Mouse (Mus musculus): ENCODE measurements around the gene Pcare.
"Not testable (repeated sequence)": the region's sequence is repeated elsewhere in the genome, so short reads cannot be mapped to it uniquely, and the experiment has no call there.

Gene Pcare

GRCm38 (mm10) chr17:71752831-71753230 is at the start of gene Pcare:
TSS of gene Pcare (minus strand) at chr17:71752894.
- DNase-seq (ENCODE audit: low spot score), result no peak

DNA sequence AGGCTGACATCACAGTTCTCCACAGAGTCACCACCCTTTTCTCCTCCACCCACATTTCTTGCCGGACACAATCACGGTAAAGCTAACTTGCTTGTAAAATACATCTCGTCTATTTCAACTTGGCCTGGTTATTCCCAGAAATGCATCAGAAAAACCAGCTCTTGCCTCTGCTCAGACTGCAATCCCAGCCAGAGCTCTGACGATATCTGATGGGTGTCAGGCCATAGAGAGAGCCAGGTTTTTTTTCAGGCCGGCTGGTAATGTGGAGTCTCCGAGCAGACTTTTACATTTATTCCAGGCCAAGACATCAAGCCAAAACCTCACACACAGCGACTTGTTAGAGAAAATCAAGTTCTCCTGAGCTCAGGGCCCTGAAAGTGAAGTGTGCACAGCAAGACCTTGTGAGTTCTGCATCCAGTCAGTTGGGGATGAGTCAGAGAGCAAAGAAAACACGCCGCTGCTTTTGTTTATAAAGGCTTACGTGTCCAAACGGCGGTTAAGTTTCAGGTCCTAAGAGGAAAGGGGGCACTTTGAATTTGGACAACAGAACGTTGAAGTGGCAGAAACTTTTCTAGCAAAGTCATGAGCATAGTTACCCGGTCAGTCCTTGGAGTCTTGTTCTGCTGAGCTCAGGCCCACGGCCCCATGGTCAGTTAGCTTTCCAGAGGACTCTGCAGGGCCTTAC is 43.0 kb upstream of the Pcare start:
- no peak for DNase-seq (ENCODE audit: low spot score)

GRCm38 (mm10) chr17:71791622-71792021 is 38.9 kb upstream of the Pcare start:
- no peak for DNase-seq (ENCODE audit: low spot score)

DNA sequence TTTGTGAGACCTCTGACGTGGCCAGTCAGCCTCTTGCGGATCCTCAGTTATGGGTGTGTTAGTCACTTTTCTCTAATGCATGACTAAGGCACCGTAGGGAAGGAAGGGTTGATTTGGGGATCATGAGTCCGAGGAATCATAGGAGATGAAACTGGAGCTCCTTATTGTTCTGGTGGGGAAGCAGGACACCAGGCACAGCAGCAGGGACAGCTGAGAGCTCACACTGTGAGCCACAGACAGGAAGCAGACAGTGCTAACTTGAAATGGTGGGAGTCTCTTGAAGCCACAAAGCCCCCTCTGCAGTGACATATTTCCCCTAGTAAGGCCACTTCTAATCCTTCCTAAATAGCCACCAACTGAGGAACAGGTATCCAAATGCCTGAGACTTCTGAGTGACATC is 38.4 kb upstream of the Pcare start:
- DNase-seq (ENCODE audit: low spot score), result no peak

DNA sequence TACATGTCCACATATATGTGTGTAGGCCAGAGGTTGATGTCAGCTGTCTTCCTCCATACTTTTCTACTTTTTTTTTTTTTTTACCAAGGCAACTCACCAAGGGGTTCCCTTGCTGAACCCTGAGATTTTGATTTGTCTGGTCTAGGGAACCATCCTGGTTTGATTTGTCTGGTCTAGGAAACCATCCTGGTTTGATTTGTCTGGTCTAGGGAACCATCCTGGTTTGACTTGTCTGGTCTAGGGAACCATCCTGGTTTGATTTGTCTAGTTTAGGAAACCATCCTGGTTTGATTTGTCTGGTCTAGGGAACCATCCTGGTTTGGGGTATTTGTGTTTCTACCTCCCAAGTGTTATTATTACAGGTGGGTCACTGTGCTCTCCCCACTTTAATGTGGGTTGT is 33.8 kb upstream of the Pcare start:
- DNase-seq (ENCODE audit: low spot score), result no peak

GRCm38 (mm10) chr17:71783366-71783735 is 30.7 kb upstream of the Pcare start:
- no peak for DNase-seq (ENCODE audit: low spot score)

GRCm38 (mm10) chr17:71782699-71783365 is 30.1 kb upstream of the Pcare start:
- peak; percentile 45 for DNase-seq (ENCODE audit: low spot score)

DNA sequence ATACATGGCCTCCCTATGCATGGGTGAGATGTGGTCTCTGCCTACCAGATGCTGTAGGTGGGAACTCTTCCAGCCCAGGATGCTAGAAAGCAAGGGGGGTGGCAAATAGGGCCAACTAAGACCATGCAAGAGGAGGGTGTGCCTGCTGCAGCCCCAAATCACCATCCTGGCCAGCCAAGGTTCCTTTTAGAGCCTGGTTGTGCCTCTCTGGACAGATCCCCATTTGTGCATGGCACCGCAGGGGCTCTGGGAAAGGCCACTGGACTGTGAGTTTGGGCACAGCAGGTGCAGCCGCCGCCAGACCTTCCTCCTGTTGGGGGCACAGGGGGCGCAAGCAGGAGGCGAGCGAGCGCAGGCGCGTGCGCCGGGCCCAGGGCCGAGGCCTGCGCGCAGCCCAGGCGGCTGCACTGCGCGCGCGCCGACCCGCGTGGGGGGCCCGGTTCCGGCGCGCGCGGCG is 29.6 kb upstream of the Pcare start:
- DNase-seq (ENCODE audit: low spot score), result no peak

- no peak for DNase-seq (ENCODE audit: low spot score)
Observed at GRCm38 (mm10) chr17:71780945-71781344, 28.3 kb upstream of the Pcare start.

GRCm38 (mm10) chr17:71780490-71780889 is 27.8 kb upstream of the Pcare start:
- DNase-seq (ENCODE audit: low spot score), result no peak

GRCm38 (mm10) chr17:71778696-71779095 is 26.0 kb upstream of the Pcare start:
- no peak for DNase-seq (ENCODE audit: low spot score)

DNA sequence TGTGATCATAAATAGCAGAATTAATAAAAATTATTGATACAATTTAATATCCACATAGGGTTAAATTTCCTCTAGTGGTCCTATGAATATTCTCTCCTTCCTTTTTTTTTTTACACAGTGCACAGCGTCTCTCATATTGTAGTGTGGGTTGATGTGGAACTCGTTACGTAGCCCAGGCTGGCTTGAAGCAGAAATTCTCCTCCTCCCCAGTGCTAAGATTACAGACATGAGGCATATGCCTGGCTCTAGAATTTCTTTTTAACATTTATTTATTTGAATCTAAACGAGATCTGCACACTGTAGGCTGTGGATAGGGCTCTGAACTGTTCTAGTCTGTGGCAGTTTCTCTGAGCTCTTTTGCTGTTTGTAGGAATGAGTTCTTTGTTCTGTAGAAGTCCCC is 22.6 kb upstream of the Pcare start:
- no peak for DNase-seq (ENCODE audit: low spot score)

GRCm38 (mm10) chr17:71774173-71774572 is 21.5 kb upstream of the Pcare start:
- DNase-seq (ENCODE audit: low spot score), result no peak

DNA sequence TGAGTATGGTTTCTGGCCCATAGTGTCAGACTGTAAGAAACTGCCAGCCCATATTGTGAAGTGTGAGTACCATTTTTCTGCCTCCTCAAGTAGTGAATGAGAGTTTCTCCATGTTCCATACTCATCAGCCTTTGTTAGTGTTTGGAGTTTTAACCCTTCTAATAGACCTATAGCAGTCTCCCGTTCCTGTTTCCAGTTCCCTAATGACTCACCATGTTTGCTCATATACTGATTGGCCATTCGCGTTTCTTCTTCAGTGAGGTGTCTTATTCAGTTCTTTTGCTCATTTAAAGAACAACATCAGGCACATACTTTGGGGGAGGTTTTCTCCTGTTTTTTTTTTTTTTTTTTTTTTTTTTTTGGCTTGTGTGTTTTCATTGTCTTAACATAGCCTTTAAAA is 18.0 kb upstream of the Pcare start:
- no peak for DNase-seq (ENCODE audit: low spot score)

DNA sequence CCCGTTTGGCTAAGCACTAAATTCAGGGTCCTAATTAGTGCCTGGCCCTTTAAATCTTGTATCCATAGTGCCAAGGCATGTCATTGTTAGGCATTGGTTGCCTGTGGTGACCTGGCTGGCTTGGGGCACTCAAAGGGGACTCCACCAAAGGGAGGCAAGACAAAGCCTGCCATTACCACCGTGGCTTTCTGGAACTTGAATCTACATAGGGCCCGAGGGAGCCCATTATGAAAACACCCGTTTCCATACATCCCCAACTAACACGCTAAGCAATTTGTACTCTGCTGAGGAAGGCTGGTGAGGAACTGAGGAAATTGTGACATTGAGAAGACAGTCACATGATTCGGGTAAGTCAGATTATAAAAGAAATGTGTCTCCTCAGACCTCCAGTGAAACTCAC is 16.9 kb upstream of the Pcare start:
- no peak for DNase-seq (ENCODE audit: low spot score)

GRCm38 (mm10) chr17:71768173-71768572 is 15.5 kb upstream of the Pcare start, which contains the start of gene Clip4:
TSS of gene Clip4 (plus strand) at chr17:71768473.
- DNase-seq (ENCODE audit: low spot score), result not testable (repeated sequence)

GRCm38 (mm10) chr17:71760536-71760935 is 7.8 kb upstream of the Pcare start:
- DNase-seq (ENCODE audit: low spot score), result no peak

DNA sequence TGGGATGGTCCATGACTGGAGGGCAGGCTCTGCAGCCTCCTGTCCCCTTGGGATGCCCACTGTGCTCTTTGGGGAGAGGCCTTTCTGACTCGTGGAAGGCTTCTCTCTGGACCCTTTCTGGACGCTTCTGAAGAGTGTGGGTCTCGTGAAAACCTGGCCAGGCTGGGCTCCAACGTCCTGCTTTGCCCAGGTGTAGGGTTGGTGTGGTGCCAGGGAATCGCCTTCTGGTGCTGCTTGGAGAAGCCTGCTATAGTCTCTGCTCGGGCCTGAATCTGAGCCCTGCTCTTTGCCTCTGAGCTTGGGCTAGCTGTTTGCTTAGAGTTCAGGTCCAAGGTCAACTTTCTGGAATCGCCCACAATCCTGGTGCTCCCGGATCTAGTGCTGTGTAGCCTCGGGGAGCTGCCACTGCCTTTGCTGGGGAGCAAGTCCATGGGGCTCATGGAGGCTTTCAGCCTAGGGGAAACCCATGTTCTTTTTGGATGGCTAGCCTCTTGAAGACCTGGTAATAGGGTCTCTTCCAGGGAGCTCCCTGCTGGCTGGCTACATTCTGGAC is 3.0 kb downstream of the Pcare start:
- DNase-seq (ENCODE audit: low spot score), result no peak

DNA sequence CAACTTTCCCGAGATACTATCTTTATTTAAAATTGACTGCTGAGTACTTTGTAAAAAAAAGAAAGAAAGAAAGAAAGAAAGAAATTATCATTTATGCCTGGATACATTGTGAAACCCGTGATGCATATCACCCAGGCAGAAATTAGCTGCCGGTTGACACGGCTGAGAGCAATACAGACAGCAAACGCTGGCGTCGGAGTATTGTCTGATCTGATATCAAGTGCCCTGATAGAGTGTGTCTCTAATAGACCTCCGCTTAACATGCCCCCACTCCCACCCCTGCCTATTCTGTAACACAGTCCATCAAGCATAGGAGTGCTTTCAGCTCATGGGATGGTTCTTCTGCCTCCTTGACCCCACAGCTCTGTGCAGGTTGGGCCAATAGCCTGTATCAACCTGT is 5.1 kb downstream of the Pcare start:
- DNase-seq (ENCODE audit: low spot score), result no peak

- no peak for DNase-seq (ENCODE audit: low spot score)
Observed at GRCm38 (mm10) chr17:71746114-71746513, 6.6 kb downstream of the Pcare start.

DNA sequence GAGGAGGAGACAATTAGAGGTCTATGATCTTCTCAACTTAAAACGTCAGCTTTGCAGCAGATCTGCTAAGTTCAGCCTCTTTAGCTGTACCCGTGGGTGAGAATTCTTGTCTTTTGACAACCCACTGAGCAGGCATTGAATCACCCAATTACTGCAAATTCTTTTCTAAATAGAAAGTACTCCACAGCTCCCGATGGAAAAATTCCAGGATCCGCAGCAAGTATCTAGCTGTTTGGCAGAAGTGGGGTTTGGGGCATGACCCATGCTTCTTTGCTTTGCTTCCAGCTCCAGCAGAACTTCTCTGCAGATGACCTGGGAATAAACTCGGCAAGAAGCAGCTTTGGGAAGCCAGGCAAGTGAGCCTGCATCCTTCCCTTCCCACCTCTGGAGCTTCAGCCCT is 9.8 kb downstream of the Pcare start:
- DNase-seq (ENCODE audit: low spot score), result no peak

- no peak for DNase-seq (ENCODE audit: low spot score)
Observed at GRCm38 (mm10) chr17:71742156-71742555, 10.5 kb downstream of the Pcare start.

- no peak for DNase-seq (ENCODE audit: low spot score)
Observed at GRCm38 (mm10) chr17:71736442-71736841, 16.3 kb downstream of the Pcare start.

All from ovary, postnatal 36 days (tissue).